Mouse (Mus musculus) gastrocnemius, adult 2 months (tissue): ENCODE measurements around the gene Chid1. TPM values are rescaled to one million over a fixed set of nuclear protein-coding genes. Genes with fewer than 3 reads are reported as not detected.

Experiments used
- DNase-seq: peaks from one replicate; pipeline ENCODE4 v3.0.0; 2022
- H3K27ac ChIP-seq: fragments of 200-600 bp; 2 replicates; pipeline ENCODE4 v1.8.1; 2022; ENCODE audit warnings: mild to moderate bottlenecking
- H3K4me3 ChIP-seq: fragments of 200-600 bp; 2 replicates; pipeline ENCODE4 v1.8.1; 2022; ENCODE audit warnings: mild to moderate bottlenecking, moderate library complexity
- CTCF ChIP-seq: fragments of 200-600 bp; IDR thresholded peaks from 2 replicates; pipeline ENCODE4 v1.8.1; 2022; ENCODE audit warnings: antibody characterized with exemption, mild to moderate bottlenecking, moderate library complexity
- intact Hi-C: fragments of 180-260 bp; cut with DNase I; formaldehyde crosslinking; loops from one replicate; pipeline ENCODE4 v1.15.1; 2025
- total RNA-seq, 2 experiments: library from RNA; stranded (reverse); gene quantifications; 2 replicates each; pipeline ENCODE4 v1.2.3; 2021

Gene Chid1
- total RNA-seq, 2 experiments from 2014 or later: 11.5 to 21.6 TPM

GRCm38 (mm10) chr7:141477578-141478269, 61.9 kb downstream of the Chid1 start:
- no peak for TF ChIP-seq CTCF
- DNase-seq: peak; percentile 17
- peak overlapping the region; percentile 97 for H3K4me3 ChIP-seq

GRCm38 (mm10) chr7:141476981-141477370, 62.7 kb downstream of the Chid1 start:
- H3K27ac ChIP-seq: peak overlapping the region; percentile 98
- TF ChIP-seq CTCF: no peak
- DNase-seq: peak; percentile 55
- intact Hi-C loops: no loop called here
- peak overlapping the region; percentile 97 for H3K4me3 ChIP-seq

More at GRCm38 (mm10) chr7:141477578-141478269, 61.9 kb downstream of the Chid1 start:
- H3K27ac ChIP-seq: peak overlapping the region; percentile 98
- intact Hi-C loops: no loop called here

GRCm38 (mm10) chr7:141476226-141476980, 63.3 kb downstream of the Chid1 start:
- DNase-seq: peak; percentile 86
- H3K27ac ChIP-seq: peak overlapping the region; percentile 98
- peak; percentile 23; the same call in 1 of the 2 replicates for TF ChIP-seq CTCF
- H3K4me3 ChIP-seq: peak overlapping the region; percentile 97
- intact Hi-C loops: no loop called here

- intact Hi-C loops: no loop called here
- H3K4me3 ChIP-seq: peak overlapping the region; percentile 97
- H3K27ac ChIP-seq: peak overlapping the region; percentile 98
- no peak for DNase-seq
- TF ChIP-seq CTCF: no peak
Measured at GRCm38 (mm10) chr7:141475805-141476158, 63.9 kb downstream of the Chid1 start.

- H3K27ac ChIP-seq: peak within 1 kb of the TSS; percentile 98
- DNase-seq: peak; percentile 91
- peak; percentile 19; the same call in 1 of the 2 replicates for TF ChIP-seq CTCF
- intact Hi-C loops: no loop called here
- H3K4me3 ChIP-seq: peak within 1 kb of the TSS; percentile 97
Measured at GRCm38 (mm10) chr7:141475011-141475804, 64.4 kb downstream of the Chid1 start, which contains the start of the genes Polr2l and Tspan4. Polr2l (minus strand) TSS chr7:141475132. Tspan4 (plus strand) TSS chr7:141475240.

GRCm38 (mm10) chr7:141474160-141474559, 65.5 kb downstream of the Chid1 start:
- intact Hi-C loops: no loop called here
- peak overlapping the region; percentile 97 for H3K4me3 ChIP-seq
- TF ChIP-seq CTCF: no peak
- H3K27ac ChIP-seq: peak overlapping the region; percentile 98
- peak; percentile 16 for DNase-seq

- H3K4me3 ChIP-seq: no peak overlapping the region
- no peak for TF ChIP-seq CTCF
- peak; percentile 18 for DNase-seq
- intact Hi-C loops: no loop called here
- no peak overlapping the region for H3K27ac ChIP-seq
Measured at GRCm38 (mm10) chr7:141472763-141473162, 66.9 kb downstream of the Chid1 start.

GRCm38 (mm10) chr7:141472226-141472625, 67.4 kb downstream of the Chid1 start:
- intact Hi-C loops: no loop called here
- H3K27ac ChIP-seq: no peak overlapping the region
- DNase-seq: no peak
- TF ChIP-seq CTCF: no peak
- H3K4me3 ChIP-seq: no peak overlapping the region

- Histone ChIP-seq H3K27ac (no peak overlapping the region), H3K4me3 (no peak overlapping the region)
- no peak for DNase-seq
- no peak for TF ChIP-seq CTCF
- intact Hi-C loops: no loop called here
Measured at GRCm38 (mm10) chr7:141471236-141471635, 68.4 kb downstream of the Chid1 start.

GRCm38 (mm10) chr7:141470637-141470944, 69.1 kb downstream of the Chid1 start:
- no peak overlapping the region for H3K4me3 ChIP-seq
- peak; percentile 16 for DNase-seq
- intact Hi-C loops: no loop called here
- H3K27ac ChIP-seq: no peak overlapping the region
- TF ChIP-seq CTCF: no peak

GRCm38 (mm10) chr7:141469901-141470636, 69.6 kb downstream of the Chid1 start:
- TF ChIP-seq CTCF: no peak
- H3K4me3 ChIP-seq: peak overlapping the region; percentile 87
- intact Hi-C loops: no loop called here
- peak; percentile 21 for DNase-seq
- peak overlapping the region; percentile 94 for H3K27ac ChIP-seq

- Histone ChIP-seq H3K4me3 (peak overlapping the region; percentile 87), H3K27ac (peak overlapping the region; percentile 94)
- no peak for TF ChIP-seq CTCF
- peak; percentile 27 for DNase-seq
- intact Hi-C loops: no loop called here
Measured at GRCm38 (mm10) chr7:141469352-141469751, 70.3 kb downstream of the Chid1 start.
